In the genomic region with DNA sequence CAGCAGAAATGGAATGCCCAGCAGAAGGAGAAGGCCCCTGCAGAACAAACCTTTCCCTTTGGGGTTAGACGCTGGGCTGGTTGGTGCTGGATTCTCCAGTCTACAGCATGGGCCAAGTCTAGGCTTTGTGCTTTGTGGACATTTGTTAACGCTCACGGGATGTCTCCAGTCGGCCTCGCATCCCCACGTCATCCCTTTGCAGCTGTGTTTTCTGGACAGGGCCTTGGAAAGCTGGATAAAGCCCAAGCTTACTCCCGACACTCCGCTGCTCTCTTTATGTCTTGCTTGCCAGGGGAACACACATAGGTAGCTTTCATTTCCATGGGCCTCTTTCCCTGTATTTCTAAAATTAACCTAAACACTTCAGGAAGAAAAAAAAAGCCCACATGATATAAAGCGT, we compare ENCODE assay signal across 11 mouse cellular contexts. TPM values are rescaled to one million over a fixed set of nuclear protein-coding genes. Genes with fewer than 3 reads are reported as not detected.
DNase-seq lines count a peak whose midpoint lies in the region; ATAC-seq and TF ChIP-seq lines count a peak whose summit lies in the region.
"Had no signal": no experiment of that assay in that cellular context is flagged by ENCODE, and none has a peak within 500 bp of the region (broad histone marks: within the 10 kb centered on the region; RNA-seq: fewer than 3 reads in every experiment).

No protein-coding gene starts in this region.

- H3K9me3 ChIP-seq in intestine, embryonic 15.5 days = no peaks in the 10 kb centered on the region
- H3K9me3 ChIP-seq in intestine, postnatal 0 days (ENCODE audit: control insufficient read depth) = no peaks in the 10 kb centered on the region
- H3K9me3 ChIP-seq in midbrain, embryonic 10.5 days (replicated peaks) = no peaks in the 10 kb centered on the region

- peak overlapping the region; percentile 28; the same call in 1 of the 2 replicates for H3K27ac ChIP-seq in intestine, embryonic 15.5 days
- H3K27ac ChIP-seq in intestine, postnatal 0 days (ENCODE audit: low read depth, low read length) = no peak overlapping the region
- H3K27ac ChIP-seq in midbrain, embryonic 10.5 days (replicated peaks) = no peak overlapping the region
- H3K27ac ChIP-seq: liver, embryonic 14.5 days had no signal

- H3K4me3 ChIP-seq in intestine, embryonic 15.5 days (replicated peaks) = no peak overlapping the region
- no peak overlapping the region for H3K4me3 ChIP-seq in intestine, postnatal 0 days (ENCODE audit: low read depth, low read length)
- no peak overlapping the region for H3K4me3 ChIP-seq in midbrain, embryonic 10.5 days

- H3K4me1 ChIP-seq in intestine, embryonic 15.5 days (replicated peaks) = 0 out of 2 replicates have a peak, but pooled peaks cover 4% of the 10 kb centered on the region
- H3K4me1 ChIP-seq in intestine, postnatal 0 days (replicated peaks; ENCODE audit: control insufficient read depth, insufficient read depth, low read length) = no peaks in the 10 kb centered on the region
- H3K4me1 ChIP-seq in midbrain, embryonic 10.5 days = peaks cover 8% of the 10 kb centered on the region; the same call in 1 of the 2 replicates

- no peak overlapping the region for H3K9ac ChIP-seq in intestine, embryonic 15.5 days
- no peak overlapping the region for H3K9ac ChIP-seq in intestine, postnatal 0 days (ENCODE audit: low read depth, low read length)
- H3K9ac ChIP-seq: liver, embryonic 14.5 days had no signal

- WGBS in intestine, embryonic 15.5 days = 61% methylated on average over 9 of the region's 9 CpGs
- 74% methylated on average over 9 of the region's 9 CpGs for WGBS in intestine, postnatal 0 days
- WGBS in midbrain, embryonic 10.5 days = 91% methylated on average over 9 of the region's 9 CpGs

- ATAC-seq in intestine, embryonic 15.5 days = no peak
- no peak for ATAC-seq in intestine, postnatal 0 days
- ATAC-seq: hindbrain, embryonic 16.5 days had no signal

- peak; percentile 20 to 34 for DNase-seq in urinary bladder, postnatal 36 days (ENCODE audit: low spot score in 2 of 2)
- DNase-seq in urinary bladder, postnatal 10 days (ENCODE audit: low spot score) = no peak
- DNase-seq in layer of hippocampus, adult 9-11 months = peak; percentile 71
- peak; percentile 51 for DNase-seq in telencephalon, adult 2 months (ENCODE audit: low read depth, low spot score)
- no peak for DNase-seq in midbrain, embryonic 10.5 days (ENCODE audit: low spot score)
- DNase-seq in right cerebral cortex, postnatal 25 days = no peak
- DNase-seq: embryo, embryonic 11 days had no signal

- TF ChIP-seq CTCF in intestine, postnatal 0 days (IDR thresholded peaks at IDR 0.05; ENCODE audit: low read depth) = no peak

- H3K27me3 ChIP-seq in intestine, embryonic 15.5 days (replicated peaks) = no peaks in the 10 kb centered on the region
- H3K27me3 ChIP-seq in intestine, postnatal 0 days (replicated peaks; ENCODE audit: control insufficient read depth, insufficient read depth, low read length) = no peaks in the 10 kb centered on the region
- no peaks in the 10 kb centered on the region for H3K27me3 ChIP-seq in midbrain, embryonic 10.5 days (ENCODE audit: low read depth, poor library complexity, severe bottlenecking)

- no peaks in the 10 kb centered on the region for H3K36me3 ChIP-seq in intestine, embryonic 15.5 days
- H3K36me3 ChIP-seq in intestine, postnatal 0 days (ENCODE audit: control insufficient read depth, insufficient read depth) = no peaks in the 10 kb centered on the region
- no peaks in the 10 kb centered on the region for H3K36me3 ChIP-seq in midbrain, embryonic 10.5 days

- H3K4me2 ChIP-seq in intestine, embryonic 15.5 days (replicated peaks) = no peak overlapping the region
- H3K4me2 ChIP-seq in intestine, postnatal 0 days (replicated peaks; ENCODE audit: low read depth) = no peak overlapping the region

RNA-seq across cellular contexts. Expression of gene Snrnp48, which starts 49.0 kb away (rescaled TPM):
- polyA plus RNA-seq in intestine, embryonic 15.5 days (2015; fragmentation: Nextera tagmentation; extraction: Ambion mirVana) = 35.2 and 36.4 TPM in 2 replicates
- polyA plus RNA-seq in intestine, postnatal 0 days (2015; fragmentation: Nextera tagmentation; extraction: Ambion mirVana) = 19.5 and 23.8 TPM in 2 replicates
- polyA plus RNA-seq in midbrain, embryonic 10.5 days (2016; fragmentation: Nextera tagmentation; extraction: Ambion mirVana) = 34.2 and 34.8 TPM in 2 replicates

Comparison
In these comparisons a context has a peak if more than half of its experiments do, and no peak if none do; other contexts are left out.
1. DNase-seq: peak in urinary bladder, postnatal 36 days (2 of 2), layer of hippocampus, adult 9-11 months (single experiment) and telencephalon, adult 2 months (single experiment); none in urinary bladder, postnatal 10 days (single experiment), midbrain, embryonic 10.5 days (single experiment) and right cerebral cortex, postnatal 25 days (single experiment).